Mouse (Mus musculus) small intestine, adult 2 months (tissue): Measurements from ENCODE around the gene Mlf1. TPM values are rescaled to one million over a fixed set of nuclear protein-coding genes. Genes with fewer than 3 reads are reported as not detected.
A peak's percentile ranks its signal among the peaks of the same experiment; 100 is the strongest.

Experiments
- H3K27ac ChIP-seq: fragments of 200-500 bp; 2 replicates; pipeline ENCODE4 v1.5.1; 2012; ENCODE audit warnings: low read depth, low read length, control low read depth, inconsistent platforms; ENCODE audit not compliant: insufficient read depth
- H3K27me3 ChIP-seq: fragments of 200-500 bp; 2 replicates; pipeline ENCODE4 v1.6.1; 2012; ENCODE audit warnings: mild to moderate bottlenecking, moderate library complexity, low read length, inconsistent platforms; ENCODE audit not compliant: control insufficient read depth, insufficient read depth
- H3K36me3 ChIP-seq: fragments of 200-500 bp; 2 replicates; pipeline ENCODE4 v1.6.1; 2012; ENCODE audit warnings: mild to moderate bottlenecking, low read length, control low read depth, inconsistent platforms; ENCODE audit not compliant: control insufficient read depth, insufficient read depth
- H3K4me1 ChIP-seq: fragments of 200-500 bp; 2 replicates; pipeline ENCODE4 v1.6.1; 2012; ENCODE audit warnings: low read length, inconsistent platforms, mixed read lengths; ENCODE audit not compliant: control insufficient read depth, insufficient read depth, insufficient read length
- H3K4me3 ChIP-seq: fragments of 200-500 bp; 2 replicates; pipeline ENCODE4 v1.5.1; 2012; ENCODE audit warnings: low read depth, mild to moderate bottlenecking, control low read depth, inconsistent platforms, low read length, moderate library complexity
- CTCF ChIP-seq: fragments of 200-500 bp; IDR thresholded peaks from 2 replicates; pipeline ENCODE4 v1.5.1; 2012; ENCODE audit warnings: low read depth, mild to moderate bottlenecking, control low read depth, inconsistent platforms, low read length, moderate library complexity, mixed read lengths; ENCODE audit not compliant: insufficient replicate concordance, insufficient read length; ENCODE audit errors: extremely low read depth
- POLR2A ChIP-seq: fragments of 200-500 bp; IDR thresholded peaks from 2 replicates; pipeline ENCODE4 v1.6.1; 2012; ENCODE audit warnings: low read depth, mild to moderate bottlenecking, control low read depth, inconsistent platforms, low read length, moderate library complexity
- WGBS: fragments of 180-500 bp; shearing (Covaris S2); methylation state at CpG from one replicate; pipeline ENCODE4 v1.1.7; 2018; 5-methylcytosine and 5-hydroxymethylcytosine counted together
- polyA plus RNA-seq: library from polyadenylated mRNA; depleted of rRNA; stranded (reverse); fragments of >200 nt; gene quantifications from 2 replicates; pipeline ENCODE4 v1.2.3, GENCODE M21; 2012

Mlf1 gene
- polyA plus RNA-seq, 1 experiment = 0.25 TPM

DNA sequence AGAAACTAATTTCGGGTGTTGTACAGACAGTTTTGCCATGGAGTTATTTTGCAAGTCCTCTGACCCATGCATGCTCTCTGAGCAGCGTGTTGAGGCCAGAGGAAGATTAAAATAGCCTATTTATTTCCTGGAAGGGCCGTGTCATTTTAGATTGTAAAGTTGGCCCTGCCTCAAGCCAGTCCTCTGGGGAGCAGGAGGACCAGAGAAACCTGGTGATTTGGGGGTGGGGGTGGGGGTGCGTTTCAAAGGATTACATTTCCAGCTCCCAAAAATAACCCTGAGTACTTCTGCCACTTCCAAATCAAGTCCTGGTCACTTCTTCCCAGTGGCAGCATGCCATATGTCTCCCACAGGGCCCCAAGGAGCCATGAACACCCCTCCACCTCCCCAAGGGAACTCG, 1.1 kb upstream of the Mlf1 start:
- H3K36me3 ChIP-seq = no peaks in the 10 kb centered on the region
- no peak overlapping the region for H3K4me3 ChIP-seq
- WGBS = 47% methylated on average over 5 of the region's 5 CpGs
- H3K27me3 ChIP-seq = peaks cover 5% of the 10 kb centered on the region
- H3K27ac ChIP-seq = no peak overlapping the region
- TF ChIP-seq CTCF (no peak), POLR2A (no peak)
- H3K4me1 ChIP-seq = no peaks in the 10 kb centered on the region

DNA sequence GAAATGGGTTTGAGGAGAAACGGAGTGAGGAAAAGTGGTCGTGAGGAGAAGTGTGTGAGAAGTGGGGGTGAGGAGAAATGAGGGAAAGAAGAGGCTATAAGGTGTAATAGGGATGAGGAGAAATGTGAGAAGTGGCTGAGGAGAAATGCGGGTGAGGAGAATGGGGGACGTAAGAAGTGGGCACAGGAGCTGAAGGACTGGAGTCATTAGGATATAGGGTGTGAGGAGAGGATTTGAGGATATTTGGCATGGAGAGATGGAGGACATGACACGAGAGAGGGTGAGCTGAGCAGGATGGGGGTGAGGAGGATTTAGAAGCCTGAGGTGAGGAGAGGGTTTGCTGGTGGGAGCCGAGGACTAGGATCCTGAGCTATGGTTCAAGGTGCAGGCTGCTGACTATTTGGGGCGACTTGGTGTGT, 472 bp downstream of the Mlf1 start:
- Histone ChIP-seq H3K4me3 (peak overlapping the region; percentile 57), H3K27me3 (peaks cover 5% of the 10 kb centered on the region)

DNA sequence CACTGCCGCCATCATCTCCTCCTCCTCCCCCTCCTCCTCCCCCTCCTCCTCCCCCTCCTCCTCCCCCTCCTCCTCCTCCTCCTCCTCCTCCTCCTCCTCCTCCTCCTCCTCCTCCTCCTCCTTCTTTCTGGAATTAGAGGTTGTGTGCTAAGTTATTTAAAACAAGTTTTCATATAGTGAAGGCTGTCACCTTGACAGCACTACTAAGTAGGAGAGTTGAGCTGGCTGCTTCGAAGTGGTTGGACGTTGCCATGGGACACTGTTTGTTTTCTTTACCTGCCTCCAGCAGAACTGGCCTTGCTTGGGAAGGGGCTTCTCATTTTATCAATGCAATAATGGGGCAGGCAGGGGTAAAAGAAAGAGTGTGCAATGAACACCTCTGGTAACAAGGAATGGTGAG, 1.2 kb downstream of the Mlf1 start, which contains the start of gene Gm17402:
Gene Gm17402, minus strand, starts transcription at position 101 of the 400 bp plus-strand sequence.
- Histone ChIP-seq H3K4me1 (no peaks in the 10 kb centered on the region), H3K36me3 (no peaks in the 10 kb centered on the region), H3K4me3 (peak within 1 kb of the TSS; percentile 57), H3K27ac (no peak within 1 kb of the TSS), H3K27me3 (peaks cover 5% of the 10 kb centered on the region)
- TF ChIP-seq POLR2A = no peak
- no peak for TF ChIP-seq CTCF
- WGBS = 41% methylated on average over 3 of the region's 3 CpGs

More for the DNA sequence above, 472 bp downstream of the Mlf1 start:
- no peaks in the 10 kb centered on the region for H3K36me3 ChIP-seq
- H3K4me1 ChIP-seq = no peaks in the 10 kb centered on the region
- WGBS = 39% methylated on average over 7 of the region's 7 CpGs
- no peak overlapping the region for H3K27ac ChIP-seq
- TF ChIP-seq POLR2A = no peak
- no peak for TF ChIP-seq CTCF

DNA sequence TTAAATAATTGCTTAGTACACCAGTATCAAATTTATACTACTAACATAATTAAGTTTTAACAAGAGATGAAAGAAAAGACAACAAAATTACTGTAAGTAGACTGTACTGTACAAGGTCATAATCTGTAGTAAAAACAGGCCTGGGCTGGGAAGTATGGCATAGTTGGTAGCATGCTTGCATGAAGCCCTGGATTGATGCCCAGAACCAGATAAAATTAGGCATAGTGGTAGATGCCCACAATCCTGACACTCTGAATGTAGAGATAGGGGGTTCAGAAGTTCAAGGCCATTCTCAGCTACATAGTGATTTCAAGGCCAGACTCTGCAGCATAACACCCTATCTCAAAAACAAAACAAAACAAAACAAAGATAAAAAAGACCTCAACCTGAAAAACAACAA, 4.3 kb downstream of the Mlf1 start:
- Histone ChIP-seq H3K27ac (no peak overlapping the region), H3K4me3 (no peak overlapping the region), H3K27me3 (peaks cover 5% of the 10 kb centered on the region), H3K36me3 (no peaks in the 10 kb centered on the region), H3K4me1 (no peaks in the 10 kb centered on the region)
- TF ChIP-seq CTCF (no peak), POLR2A (no peak)

DNA sequence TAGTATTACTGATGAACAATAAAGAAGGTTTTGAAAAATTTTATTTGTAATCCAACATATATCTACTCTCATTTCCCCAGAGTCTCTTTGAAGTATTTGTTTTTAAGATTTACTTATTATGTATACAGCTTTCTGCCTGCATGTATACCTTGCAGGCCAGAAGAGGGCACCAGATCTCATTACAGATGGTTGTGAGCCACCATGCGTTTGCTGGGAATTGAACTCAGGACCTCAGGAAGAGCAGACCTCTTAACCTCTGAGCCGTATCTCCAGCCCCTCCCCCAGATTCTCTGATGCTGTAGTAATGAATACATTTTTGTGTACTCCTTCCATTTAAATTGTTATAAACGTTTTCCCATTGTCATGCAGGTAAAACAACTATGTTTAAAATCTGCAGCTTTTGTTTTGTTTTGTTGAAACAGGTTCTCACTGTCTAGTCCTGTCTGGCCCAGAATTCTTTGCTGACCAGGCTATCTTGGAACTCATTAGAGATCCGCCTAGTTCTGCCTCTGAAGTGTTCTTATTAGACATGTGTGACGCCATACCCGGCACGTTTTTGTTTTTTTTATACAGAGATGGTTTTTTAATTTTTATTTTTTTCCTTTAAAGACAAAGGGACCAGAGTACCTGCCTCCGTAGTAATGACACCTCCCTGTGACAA, 55.6 kb downstream of the Mlf1 start:
- H3K27ac ChIP-seq = no peak overlapping the region
- TF ChIP-seq POLR2A (no peak), CTCF (no peak)
- 25% methylated on average over 8 of the region's 8 CpGs for WGBS
- peaks cover 18% of the 10 kb centered on the region for H3K36me3 ChIP-seq
- H3K4me3 ChIP-seq = peak overlapping the region; percentile 100
- no peaks in the 10 kb centered on the region for H3K4me1 ChIP-seq
- H3K27me3 ChIP-seq = no peaks in the 10 kb centered on the region

DNA sequence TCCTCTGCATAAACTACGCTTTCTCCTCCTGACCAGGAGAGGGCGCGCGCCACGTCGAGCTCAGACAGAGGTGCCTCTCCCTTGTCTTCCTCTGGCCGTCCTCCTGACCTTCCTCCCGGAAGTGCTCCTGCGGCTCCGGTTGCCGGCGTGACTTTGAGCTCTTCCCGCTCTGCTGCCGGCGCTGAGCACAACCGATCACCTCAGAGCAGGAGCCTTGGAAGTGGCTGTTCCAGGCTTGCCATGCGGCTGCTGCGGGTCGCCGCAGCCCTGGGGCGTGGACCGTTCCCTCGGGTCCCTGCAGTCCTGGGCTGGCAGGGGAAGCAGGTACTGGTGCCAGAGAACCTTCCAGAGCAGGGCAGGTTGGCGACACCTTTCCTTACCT, 56.1 kb downstream of the Mlf1 start, which contains the start of gene Gfm1:
Gene Gfm1, plus strand, starts transcription at position 98 of the 382 bp plus-strand sequence.
- under 1% methylated on average over 24 of the region's 24 CpGs for WGBS
- TF ChIP-seq POLR2A = peak; percentile 56; the same call in 1 of the 2 replicates
- peak; percentile 93 for TF ChIP-seq CTCF
- Histone ChIP-seq H3K36me3 (peaks cover 20% of the 10 kb centered on the region), H3K27ac (no peak within 1 kb of the TSS), H3K4me1 (no peaks in the 10 kb centered on the region), H3K4me3 (peak within 1 kb of the TSS; percentile 100), H3K27me3 (no peaks in the 10 kb centered on the region)

DNA sequence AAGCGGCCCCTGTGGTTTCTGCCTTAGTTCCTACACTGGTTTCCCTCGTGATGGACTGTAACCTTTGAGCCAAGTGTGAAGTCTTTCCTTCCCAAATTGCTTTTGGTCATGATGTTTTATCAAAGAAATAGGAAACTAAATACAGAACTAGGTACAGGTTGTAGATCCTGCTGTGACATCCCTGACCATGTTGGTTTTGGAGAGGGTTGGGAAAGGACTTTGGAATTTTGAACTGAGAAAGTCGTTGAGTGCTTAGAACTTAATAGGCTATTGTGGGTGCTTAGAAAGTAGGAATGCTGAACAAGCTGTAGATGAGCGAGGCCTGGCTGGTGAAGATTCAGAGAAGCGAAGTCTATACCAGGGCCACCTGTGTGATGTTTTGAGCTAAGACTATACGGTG, 60.1 kb downstream of the Mlf1 start:
- no peaks in the 10 kb centered on the region for H3K27me3 ChIP-seq
- WGBS = 77% methylated on average over 6 of the region's 6 CpGs
- no peak for TF ChIP-seq POLR2A
- TF ChIP-seq CTCF = no peak
- no peak overlapping the region for H3K27ac ChIP-seq
- H3K36me3 ChIP-seq = peaks cover 50% of the 10 kb centered on the region
- H3K4me3 ChIP-seq = no peak overlapping the region
- H3K4me1 ChIP-seq = no peaks in the 10 kb centered on the region
